In genomic region chr17:15449606-15450005, GRCm38 (mm10) we compare ENCODE assay signal across 11 mouse cellular contexts.
"Had no signal": no experiment of that assay in that cellular context is flagged by ENCODE, and none has a peak within 500 bp of the region (broad histone marks: within the 10 kb centered on the region; RNA-seq: fewer than 3 reads in every experiment).

No protein-coding gene starts in this region.

- H3K4me1 ChIP-seq: neural tube, embryonic 13.5 days; stomach, embryonic 15.5 days had no signal

- H3K9me3 ChIP-seq: midbrain, embryonic 12.5 days; neural tube, embryonic 13.5 days; stomach, embryonic 15.5 days had no signal

- ATAC-seq: midbrain, embryonic 16.5 days had no signal

- DNase-seq: kidney, postnatal 14 days; left cerebral cortex, postnatal 4 days; retina, postnatal 1 day; right cerebral cortex, postnatal 4 days; thymus, adult 2 months; thymus, postnatal 36 days had no signal

- H3K27ac ChIP-seq: midbrain, embryonic 12.5 days; neural tube, embryonic 13.5 days; stomach, embryonic 15.5 days had no signal

- H3K36me3 ChIP-seq: midbrain, embryonic 12.5 days; neural tube, embryonic 13.5 days; stomach, embryonic 15.5 days had no signal

- H3K4me2 ChIP-seq: liver, embryonic 11.5 days; midbrain, embryonic 12.5 days; neural tube, embryonic 13.5 days; stomach, embryonic 15.5 days had no signal

- H3K4me3 ChIP-seq: midbrain, embryonic 12.5 days; neural tube, embryonic 13.5 days; stomach, embryonic 15.5 days had no signal

- H3K9ac ChIP-seq: midbrain, embryonic 12.5 days; neural tube, embryonic 13.5 days; stomach, embryonic 15.5 days had no signal

- H3K27me3 ChIP-seq: midbrain, embryonic 12.5 days; neural tube, embryonic 13.5 days; stomach, embryonic 15.5 days had no signal
